Mouse (Mus musculus) midbrain, postnatal 0 days (tissue): ENCODE measurements around the gene Ints11. TPM values are rescaled to one million over a fixed set of nuclear protein-coding genes. Genes with fewer than 3 reads are reported as not detected.

ENCODE experiments used
- ATAC-seq: fragments of 200-750 bp; cut with Nextera tagmentation; 2 replicates; pipeline ENCODE4 v1.8.0; 2017; ENCODE audit warnings: moderate number of reproducible peaks, mild to moderate bottlenecking, moderate TSS enrichment, moderate library complexity; ENCODE audit not compliant: low FRiP score
- DNase-seq: peaks from one replicate; pipeline ENCODE4 v3.0.0-alpha.2; 2015; ENCODE audit warnings: low spot score
- H3K27ac ChIP-seq: fragments of 300-500 bp; sonication (generic); 2 replicates; pipeline ENCODE4 v1.5.1; 2014; ENCODE audit warnings: low read depth, mild to moderate bottlenecking, low read length, mixed read lengths
- H3K27me3 ChIP-seq: fragments of 300-500 bp; sonication (generic); 2 replicates; pipeline ENCODE4 v1.6.1; 2014; ENCODE audit warnings: low read length, control low read depth, mixed read lengths; ENCODE audit not compliant: insufficient read depth
- H3K36me3 ChIP-seq: fragments of 300-500 bp; sonication (generic); 2 replicates; pipeline ENCODE4 v1.6.1; 2014; ENCODE audit warnings: low read length, control low read depth, mixed read lengths; ENCODE audit not compliant: insufficient read depth
- H3K4me1 ChIP-seq: fragments of 300-500 bp; sonication (generic); 2 replicates; pipeline ENCODE4 v1.6.1; 2014; ENCODE audit warnings: mild to moderate bottlenecking, control low read depth, antibody characterized with exemption, low read length, mixed read lengths; ENCODE audit not compliant: insufficient read depth
- H3K4me2 ChIP-seq: fragments of 300-500 bp; sonication (generic); 2 replicates; pipeline ENCODE4 v1.6.1; 2014; ENCODE audit warnings: low read depth, mild to moderate bottlenecking, low read length, mixed read lengths; ENCODE audit not compliant: poor library complexity, severe bottlenecking
- H3K4me3 ChIP-seq: fragments of 300-500 bp; sonication (generic); 2 replicates; pipeline ENCODE4 v1.5.1; 2014; ENCODE audit warnings: low read depth, mild to moderate bottlenecking, low read length, moderate library complexity
- H3K9ac ChIP-seq: fragments of 300-500 bp; sonication (generic); replicated peaks from 2 replicates; pipeline ENCODE4 v1.6.1; 2014; ENCODE audit warnings: mild to moderate bottlenecking, low read length, moderate library complexity, mixed read lengths; ENCODE audit not compliant: poor library complexity, severe bottlenecking
- H3K9me3 ChIP-seq: fragments of 300-500 bp; sonication (generic); 2 replicates; pipeline ENCODE4 v1.6.1; 2016; ENCODE audit warnings: low read length, control low read depth
- CTCF ChIP-seq: IDR thresholded peaks from 2 replicates; pipeline ENCODE4 v1.5.1; 2016; ENCODE audit warnings: antibody characterized with exemption, mild to moderate bottlenecking
- WGBS: fragments of 180-500 bp; shearing (Covaris S2); extraction: QIAGEN DNeasy Blood & Tissue Kit; methylation state at CpG from one replicate; pipeline ENCODE4 v1.1.7; 2014; 5-methylcytosine and 5-hydroxymethylcytosine counted together
- polyA plus RNA-seq: library from polyadenylated mRNA; unstranded; fragments of >200 nt; fragmentation: Nextera tagmentation; extraction: Ambion mirVana; gene quantifications from 2 replicates; pipeline ENCODE4 v1.2.1, GENCODE M21; 2015
- total RNA-seq: library from RNA; depleted of rRNA; stranded (reverse); fragments of >200 nt; gene quantifications from 2 replicates; pipeline ENCODE4 v1.2.3, GENCODE M21; 2014

Ints11 gene
- total and polyA plus RNA-seq, 2 experiments from 2014 or later, result 45.0 to 56.0 TPM

- Histone ChIP-seq H3K27ac (no peak overlapping the region), H3K9ac (no peak overlapping the region), H3K27me3 (no peaks in the 10 kb centered on the region), H3K4me3 (no peak overlapping the region), H3K9me3 (no peaks in the 10 kb centered on the region), H3K36me3 (peaks cover 81% of the 10 kb centered on the region), H3K4me1 (no peaks in the 10 kb centered on the region), H3K4me2 (no peak overlapping the region)
- ATAC-seq (no peak), DNase-seq (no peak)
- no peak for TF ChIP-seq CTCF
- 97% methylated on average over 13 of the region's 13 CpGs for WGBS
Observed at GRCm38 (mm10) chr4:155903246-155903645, 33.9 kb downstream of the Ints11 start.

- Histone ChIP-seq H3K4me2 (no peak overlapping the region), H3K27me3 (no peaks in the 10 kb centered on the region), H3K4me1 (no peaks in the 10 kb centered on the region), H3K27ac (no peak overlapping the region), H3K4me3 (no peak overlapping the region), H3K9me3 (no peaks in the 10 kb centered on the region), H3K9ac (no peak overlapping the region), H3K36me3 (peaks cover 68% of the 10 kb centered on the region)
- peak; percentile 49 for DNase-seq
- WGBS, result 90% methylated on average over 13 of the region's 13 CpGs
- no peak for ATAC-seq
- TF ChIP-seq CTCF, result peak; percentile 63
Observed at GRCm38 (mm10) chr4:155904318-155905102, 35.2 kb downstream of the Ints11 start.

GRCm38 (mm10) chr4:155905634-155906033, 36.3 kb downstream of the Ints11 start:
- TF ChIP-seq CTCF, result no peak
- no peak for ATAC-seq
- Histone ChIP-seq H3K4me3 (no peak overlapping the region), H3K36me3 (peaks cover 59% of the 10 kb centered on the region), H3K27me3 (no peaks in the 10 kb centered on the region), H3K27ac (no peak overlapping the region), H3K9me3 (no peaks in the 10 kb centered on the region), H3K4me2 (no peak overlapping the region), H3K4me1 (no peaks in the 10 kb centered on the region), H3K9ac (no peak overlapping the region)
- no peak for DNase-seq
- WGBS, result 81% methylated on average over 13 of the region's 13 CpGs

- WGBS, result 88% methylated on average over 9 of the region's 9 CpGs
- Histone ChIP-seq H3K36me3 (peaks cover 56% of the 10 kb centered on the region), H3K27me3 (no peaks in the 10 kb centered on the region), H3K4me3 (no peak overlapping the region), H3K9ac (no peak overlapping the region), H3K9me3 (no peaks in the 10 kb centered on the region), H3K4me1 (no peaks in the 10 kb centered on the region), H3K27ac (no peak overlapping the region), H3K4me2 (no peak overlapping the region)
- no peak for TF ChIP-seq CTCF
- no peak for DNase-seq
- no peak for ATAC-seq
Observed at GRCm38 (mm10) chr4:155906125-155906524, 36.8 kb downstream of the Ints11 start.

GRCm38 (mm10) chr4:155907003-155907402, 37.7 kb downstream of the Ints11 start:
- Histone ChIP-seq H3K27me3 (no peaks in the 10 kb centered on the region), H3K9ac (no peak overlapping the region), H3K4me2 (no peak overlapping the region), H3K27ac (no peak overlapping the region), H3K4me1 (no peaks in the 10 kb centered on the region), H3K36me3 (peaks cover 48% of the 10 kb centered on the region), H3K4me3 (no peak overlapping the region), H3K9me3 (no peaks in the 10 kb centered on the region)
- WGBS, result 85% methylated on average over 11 of the region's 11 CpGs
- DNase-seq (no peak), ATAC-seq (no peak)
- TF ChIP-seq CTCF, result no peak

- TF ChIP-seq CTCF, result no peak
- Histone ChIP-seq H3K4me3 (no peak overlapping the region), H3K9me3 (no peaks in the 10 kb centered on the region), H3K9ac (no peak overlapping the region), H3K36me3 (peaks cover 35% of the 10 kb centered on the region), H3K4me2 (no peak overlapping the region), H3K27ac (no peak overlapping the region), H3K27me3 (no peaks in the 10 kb centered on the region), H3K4me1 (no peaks in the 10 kb centered on the region)
- ATAC-seq (no peak), DNase-seq (no peak)
- 91% methylated on average over 7 of the region's 7 CpGs for WGBS
Observed at GRCm38 (mm10) chr4:155908281-155908680, 38.9 kb downstream of the Ints11 start.
